Comparison of ENCODE assay signal across 9 mouse cellular contexts in the genomic region with DNA sequence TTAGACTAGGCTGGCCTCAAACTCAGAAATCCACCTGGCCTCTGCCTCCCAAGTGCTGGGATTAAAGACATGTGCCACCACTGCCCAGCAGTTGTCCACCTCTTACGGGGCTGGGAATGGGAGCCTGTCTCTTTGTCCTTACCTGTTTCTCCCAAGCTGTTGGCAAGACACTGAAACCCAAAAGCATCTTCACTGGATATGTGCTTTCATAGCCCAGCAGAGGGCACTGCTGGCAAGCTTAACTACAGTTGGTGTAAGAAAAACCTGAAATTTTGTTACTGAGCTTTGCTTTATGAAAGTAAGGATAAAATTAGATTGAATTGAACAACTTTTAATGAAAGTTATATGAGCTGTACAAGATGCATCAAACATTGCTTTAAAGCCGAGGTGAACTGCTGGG. TPM values are rescaled to one million over a fixed set of nuclear protein-coding genes. Genes with fewer than 3 reads are reported as not detected.
A peak's percentile ranks its signal among the peaks of the same experiment; 100 is the strongest.
DNase-seq lines count a peak whose midpoint lies in the region; ATAC-seq lines count a peak whose summit lies in the region.
"Had no signal": no experiment of that assay in that cellular context is flagged by ENCODE, and none has a peak within 500 bp of the region (broad histone marks: within the 10 kb centered on the region; RNA-seq: fewer than 3 reads in every experiment).

No protein-coding gene starts in this region.

- H3K9me3 ChIP-seq in liver, embryonic 13.5 days (replicated peaks): no peaks in the 10 kb centered on the region

- peak; percentile 46 for DNase-seq in ovary, postnatal 14 days (ENCODE audit: low spot score)
- no peak for DNase-seq in ovary, adult 18-20 months (ENCODE audit: low spot score)
- DNase-seq in ZHBTc4 (ENCODE audit: low read depth, low spot score): peak; percentile 78
- peak; percentile 59 to 68 for DNase-seq in cerebellum, postnatal 36 days
- peak; percentile 82 for DNase-seq in kidney, postnatal 10 days
- peak; percentile 24 for DNase-seq in liver, embryonic 13.5 days
- peak; percentile 53 for DNase-seq in right cerebral cortex, postnatal 25 days

- H3K4me2 ChIP-seq in liver, embryonic 13.5 days: no peak overlapping the region

- no peak overlapping the region for H3K4me3 ChIP-seq in liver, embryonic 13.5 days (replicated peaks)

- no peak for ATAC-seq in liver, embryonic 13.5 days (ENCODE audit: low read depth)
- no peak for ATAC-seq in monocyte, adult 5-6 weeks (replicated peaks; ENCODE audit: insufficient number of reproducible peaks, low FRiP score, low TSS enrichment, poor library complexity, severe bottlenecking)

- H3K4me1 ChIP-seq in liver, embryonic 13.5 days (replicated peaks): peaks cover 9% of the 10 kb centered on the region

- peaks cover 31% of the 10 kb centered on the region for H3K36me3 ChIP-seq in liver, embryonic 13.5 days

- no peak overlapping the region for H3K27ac ChIP-seq in liver, embryonic 13.5 days

- 21% methylated on average over 2 of the region's 2 CpGs for WGBS in liver, embryonic 13.5 days (ENCODE audit: insufficient replicate concordance)

- H3K9ac ChIP-seq in liver, embryonic 13.5 days: no peak overlapping the region

- no peaks in the 10 kb centered on the region for H3K27me3 ChIP-seq in liver, embryonic 13.5 days

RNA-seq across cellular contexts. Expression of gene Abl1, which starts 4.5 kb away (rescaled TPM):
- 6.2 and 7.5 TPM in 2 replicates for polyA plus RNA-seq in liver, embryonic 13.5 days (2015; fragmentation: Nextera tagmentation; extraction: Ambion mirVana)
- 22.7 to 41.9 TPM (median 30.4 TPM) in 3 replicates for total RNA-seq in monocyte, adult 5-6 weeks (2017)

RNA-seq across cellular contexts. Expression of gene Exosc2, which starts 13.2 kb away (rescaled TPM):
- 51.2 and 53.7 TPM in 2 replicates for polyA plus RNA-seq in liver, embryonic 13.5 days (2015; fragmentation: Nextera tagmentation; extraction: Ambion mirVana)
- total RNA-seq in monocyte, adult 5-6 weeks (2017): 25.4 to 40.2 TPM (median 28.2 TPM) in 3 replicates

RNA-seq across cellular contexts. Expression of gene Prdm12, which starts 43.8 kb away (rescaled TPM):
- polyA plus RNA-seq in liver, embryonic 13.5 days (2015; fragmentation: Nextera tagmentation; extraction: Ambion mirVana): not detected in 2 replicates
- total RNA-seq in monocyte, adult 5-6 weeks (2017): not detected in 3 replicates
- polyA plus RNA-seq: gonadal fat pad, adult 2 months had no signal
